Mouse (Mus musculus): ENCODE results near the gene Kcnk5. TPM values are rescaled to one million over a fixed set of nuclear protein-coding genes. Genes with fewer than 3 reads are reported as not detected.
A peak's percentile ranks its signal among the peaks of the same experiment; 100 is the strongest.

Gene Kcnk5
- total and polyA plus RNA-seq, 2 experiments from 2014 or later, result 0.70 to 0.99 TPM

DNA sequence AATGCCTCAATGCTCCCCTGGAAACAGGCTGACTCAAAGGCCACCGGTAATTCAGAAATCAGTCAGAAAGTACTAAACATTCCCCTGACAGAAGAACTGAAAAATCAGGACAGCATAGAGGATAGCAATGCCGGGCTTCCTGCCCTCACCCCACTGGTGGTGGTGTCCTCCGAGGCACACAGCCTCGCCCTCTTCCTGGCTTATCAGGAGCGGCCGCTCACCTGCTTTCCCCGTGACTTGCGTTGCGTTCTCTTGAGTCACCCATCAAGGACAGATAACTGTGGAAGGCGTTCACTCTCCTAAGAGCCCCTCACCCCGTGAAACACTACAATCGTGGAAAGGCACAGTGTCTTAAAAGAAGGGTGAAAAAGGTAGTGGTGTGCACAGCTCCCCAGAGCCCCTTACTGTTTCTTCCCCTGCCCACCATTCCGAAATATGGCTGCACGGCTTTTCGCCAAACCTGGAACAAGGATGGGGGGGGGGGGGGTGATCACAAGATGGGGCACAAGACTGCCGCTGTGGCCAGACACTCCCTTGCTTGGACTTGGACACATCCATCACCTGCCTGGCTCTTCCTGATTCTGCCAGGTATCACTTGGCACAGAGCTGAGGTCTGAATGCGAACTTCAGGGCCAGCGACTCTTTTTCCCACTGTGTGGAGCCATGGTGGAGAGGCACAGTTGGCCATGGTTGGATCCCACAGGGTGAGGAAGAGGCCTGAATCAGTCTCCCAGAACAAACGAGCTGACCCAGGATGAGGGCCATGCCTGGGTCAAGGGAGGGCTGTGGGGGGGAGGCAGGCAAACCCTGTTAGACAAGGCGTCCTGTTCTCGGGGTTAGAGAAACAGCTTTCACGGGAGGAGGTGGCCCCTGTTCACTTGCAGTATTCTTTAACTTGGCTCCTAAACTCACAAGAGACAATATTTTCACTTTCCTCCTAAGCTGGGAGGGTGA lies 32.2 kb downstream of the Kcnk5 start:
- TF ChIP-seq CTCF (IDR thresholded peaks at IDR 0.05), result no peak
- Histone ChIP-seq H3K4me1 (ENCODE audit: insufficient read depth, low read length) (no peaks in the 10 kb centered on the region), H3K9me3 (ENCODE audit: low read length) (no peaks in the 10 kb centered on the region), H3K27me3 (ENCODE audit: insufficient read depth, low read length) (no peaks in the 10 kb centered on the region), H3K27ac (ENCODE audit: low read depth, low read length) (no peak overlapping the region), H3K4me2 (ENCODE audit: low read depth, low read length, poor library complexity, severe bottlenecking) (no peak overlapping the region), H3K9ac (replicated peaks; ENCODE audit: low read length, poor library complexity, severe bottlenecking) (no peak overlapping the region), H3K4me3 (ENCODE audit: low read depth, low read length) (no peak overlapping the region), H3K36me3 (ENCODE audit: insufficient read depth, low read length) (no peaks in the 10 kb centered on the region)
- WGBS, result 91% methylated on average over 22 of the region's 22 CpGs
- DNase-seq (ENCODE audit: low spot score), result no peak
- ATAC-seq (ENCODE audit: low FRiP score), result no peak

- TF ChIP-seq CTCF (IDR thresholded peaks at IDR 0.05), result no peak
- ATAC-seq (ENCODE audit: low FRiP score), result no peak
- no peaks in the 10 kb centered on the region for H3K4me1 ChIP-seq (ENCODE audit: insufficient read depth, low read length)
- H3K4me2 ChIP-seq (ENCODE audit: low read depth, low read length, poor library complexity, severe bottlenecking), result no peak overlapping the region
- H3K4me3 ChIP-seq (ENCODE audit: low read depth, low read length), result no peak overlapping the region
- no peak overlapping the region for H3K9ac ChIP-seq (replicated peaks; ENCODE audit: low read length, poor library complexity, severe bottlenecking)
- WGBS, result 98% methylated on average over 11 of the region's 11 CpGs
- no peak for DNase-seq (ENCODE audit: low spot score)
- H3K27me3 ChIP-seq (ENCODE audit: insufficient read depth, low read length), result no peaks in the 10 kb centered on the region
- H3K27ac ChIP-seq (ENCODE audit: low read depth, low read length), result no peak overlapping the region
- H3K36me3 ChIP-seq (ENCODE audit: insufficient read depth, low read length), result no peaks in the 10 kb centered on the region
- H3K9me3 ChIP-seq (ENCODE audit: low read length), result no peaks in the 10 kb centered on the region
Observed at GRCm38 (mm10) chr14:20148514-20148913, 33.1 kb downstream of the Kcnk5 start.

DNA sequence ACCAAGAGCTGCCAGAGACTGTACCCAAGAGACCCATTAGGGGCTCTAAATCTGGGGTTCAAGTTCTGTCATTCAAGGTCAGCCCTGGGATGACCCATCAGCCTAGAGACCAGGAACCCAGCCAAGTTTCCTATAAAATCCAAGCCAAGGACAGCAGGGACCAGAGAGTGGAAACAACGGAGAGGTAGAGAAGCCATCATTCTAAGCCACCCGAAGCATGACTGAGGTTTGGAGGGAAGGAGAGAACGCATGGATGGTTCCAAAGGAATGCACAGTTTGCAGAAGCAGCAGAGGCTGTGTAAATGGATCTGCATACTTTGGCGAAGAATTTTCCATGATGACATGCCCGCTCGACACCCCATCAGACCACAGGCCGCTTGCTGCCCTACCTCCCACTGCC lies 33.8 kb downstream of the Kcnk5 start:
- no peaks in the 10 kb centered on the region for H3K4me1 ChIP-seq (ENCODE audit: insufficient read depth, low read length)
- H3K27me3 ChIP-seq (ENCODE audit: insufficient read depth, low read length), result no peaks in the 10 kb centered on the region
- WGBS, result 91% methylated on average over 7 of the region's 7 CpGs
- no peak overlapping the region for H3K4me2 ChIP-seq (ENCODE audit: low read depth, low read length, poor library complexity, severe bottlenecking)
- DNase-seq (ENCODE audit: low spot score), result no peak
- TF ChIP-seq CTCF (IDR thresholded peaks at IDR 0.05), result no peak
- no peaks in the 10 kb centered on the region for H3K36me3 ChIP-seq (ENCODE audit: insufficient read depth, low read length)
- no peak for ATAC-seq (ENCODE audit: low FRiP score)
- no peak overlapping the region for H3K9ac ChIP-seq (replicated peaks; ENCODE audit: low read length, poor library complexity, severe bottlenecking)
- no peak overlapping the region for H3K4me3 ChIP-seq (ENCODE audit: low read depth, low read length)
- H3K9me3 ChIP-seq (ENCODE audit: low read length), result no peaks in the 10 kb centered on the region
- no peak overlapping the region for H3K27ac ChIP-seq (ENCODE audit: low read depth, low read length)

DNA sequence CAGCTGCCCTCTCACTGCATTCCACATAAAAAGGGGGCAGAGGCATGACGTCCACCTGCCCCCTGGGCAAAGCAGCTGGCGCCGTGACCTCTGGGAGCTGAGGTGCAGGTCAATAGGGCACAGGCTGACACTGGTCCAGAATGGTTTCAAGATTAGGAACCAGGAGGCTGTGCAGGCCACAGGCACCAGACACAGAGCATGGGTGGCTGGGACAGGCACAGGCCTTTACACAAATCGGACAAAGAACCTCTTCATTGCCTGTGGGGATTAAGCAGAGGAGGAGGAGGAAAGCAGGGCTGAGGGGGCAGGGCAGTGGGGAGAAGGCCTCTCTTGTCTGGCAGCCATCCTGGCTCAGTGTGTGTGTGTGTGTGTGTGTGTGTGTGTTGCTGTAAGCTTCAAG lies 37.5 kb downstream of the Kcnk5 start:
- Histone ChIP-seq H3K4me2 (ENCODE audit: low read depth, low read length, poor library complexity, severe bottlenecking) (no peak overlapping the region), H3K27ac (ENCODE audit: low read depth, low read length) (no peak overlapping the region), H3K27me3 (ENCODE audit: insufficient read depth, low read length) (no peaks in the 10 kb centered on the region), H3K4me3 (ENCODE audit: low read depth, low read length) (no peak overlapping the region), H3K36me3 (ENCODE audit: insufficient read depth, low read length) (no peaks in the 10 kb centered on the region), H3K9me3 (ENCODE audit: low read length) (no peaks in the 10 kb centered on the region), H3K9ac (replicated peaks; ENCODE audit: low read length, poor library complexity, severe bottlenecking) (no peak overlapping the region), H3K4me1 (ENCODE audit: insufficient read depth, low read length) (no peaks in the 10 kb centered on the region)
- 38% methylated on average over 4 of the region's 4 CpGs for WGBS
- peak; percentile 47; the same call in 1 of the 2 replicates for ATAC-seq (ENCODE audit: low FRiP score)
- DNase-seq (ENCODE audit: low spot score), result no peak
- TF ChIP-seq CTCF (IDR thresholded peaks at IDR 0.05), result no peak

DNA sequence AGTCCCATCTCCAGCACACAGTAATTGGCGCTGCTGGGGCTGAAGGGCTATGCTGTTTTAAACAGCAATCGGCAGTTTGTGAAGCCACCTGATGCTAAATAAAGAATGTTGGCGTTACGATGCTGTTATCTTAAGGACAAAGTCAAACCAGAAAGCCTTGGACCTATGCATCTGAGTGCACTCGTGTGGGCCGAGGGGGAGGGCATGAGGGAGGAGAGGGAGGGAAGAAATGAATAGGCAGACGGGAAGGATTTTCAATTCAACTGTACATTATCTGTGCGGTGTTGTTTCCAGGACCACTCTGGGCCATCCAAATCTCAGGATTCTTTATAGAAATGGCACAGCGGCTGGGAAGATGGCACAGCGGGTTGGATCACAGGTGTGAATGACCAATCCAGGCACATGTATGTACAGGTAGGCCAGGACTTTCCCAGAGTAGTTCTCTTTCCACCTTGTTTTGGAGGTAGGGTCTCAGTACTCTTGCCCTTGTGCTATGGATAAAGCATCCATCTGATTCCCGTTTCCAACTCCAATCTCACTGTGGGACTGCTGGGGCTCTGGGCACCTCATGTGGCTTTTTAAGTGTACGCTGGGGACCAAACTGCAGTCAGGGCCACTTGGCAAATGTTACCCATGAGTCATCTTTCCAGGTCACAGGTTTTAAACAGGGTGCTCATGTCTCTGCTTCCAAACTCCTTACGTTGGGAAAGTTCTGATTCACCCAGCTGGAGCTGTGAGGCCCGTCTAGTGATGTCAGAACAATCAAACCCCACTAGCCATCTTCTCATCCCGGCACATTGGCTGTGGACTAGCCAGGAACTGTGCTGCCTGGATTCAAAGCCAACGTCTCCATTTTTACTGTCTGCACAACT lies 42.9 kb downstream of the Kcnk5 start, which contains the start of gene Saysd1:
Saysd1 (minus strand) TSS at position 51 of the 872 bp plus-strand sequence.
- DNase-seq (ENCODE audit: low spot score) (no peak), ATAC-seq (ENCODE audit: low FRiP score) (no peak)
- Histone ChIP-seq H3K27me3 (ENCODE audit: insufficient read depth, low read length) (no peaks in the 10 kb centered on the region), H3K4me1 (ENCODE audit: insufficient read depth, low read length) (no peaks in the 10 kb centered on the region), H3K9me3 (ENCODE audit: low read length) (no peaks in the 10 kb centered on the region), H3K27ac (ENCODE audit: low read depth, low read length) (no peak within 1 kb of the TSS), H3K9ac (replicated peaks; ENCODE audit: low read length, poor library complexity, severe bottlenecking) (no peak within 1 kb of the TSS), H3K4me3 (ENCODE audit: low read depth, low read length) (no peak within 1 kb of the TSS), H3K4me2 (ENCODE audit: low read depth, low read length, poor library complexity, severe bottlenecking) (no peak within 1 kb of the TSS), H3K36me3 (ENCODE audit: insufficient read depth, low read length) (no peaks in the 10 kb centered on the region)
- WGBS, result 85% methylated on average over 16 of the region's 16 CpGs
- no peak for TF ChIP-seq CTCF (IDR thresholded peaks at IDR 0.05)
